In genomic region chr14:50979631-50980030, GRCm38 (mm10) we compare ENCODE assay signal across 26 mouse cellular contexts. TPM values are rescaled to one million over a fixed set of nuclear protein-coding genes. Genes with fewer than 3 reads are reported as not detected.
DNase-seq lines count a peak whose midpoint lies in the region; ATAC-seq and TF ChIP-seq lines count a peak whose summit lies in the region.
"Had no signal": no experiment of that assay in that cellular context is flagged by ENCODE, and none has a peak within 500 bp of the region (broad histone marks: within the 10 kb centered on the region; RNA-seq: fewer than 3 reads in every experiment).

No protein-coding gene starts in this region.

- H3K27ac ChIP-seq in lung, postnatal 0 days (ENCODE audit: low read length): no peak overlapping the region
- peak overlapping the region; percentile 82 for H3K27ac ChIP-seq in brown adipose tissue, adult 24 weeks (replicated peaks; ENCODE audit: low read depth, low read length)
- peak overlapping the region; percentile 61; the same call in 1 of the 2 replicates for H3K27ac ChIP-seq in kidney, embryonic 16.5 days (ENCODE audit: low read length)
- H3K27ac ChIP-seq: forebrain, embryonic 13.5 days; hindbrain, embryonic 13.5 days; left cerebral cortex, adult 2 months; limb, embryonic 10.5 days; liver, embryonic 15.5 days; lung, embryonic 15.5 days; macrophage had no signal

- no peaks in the 10 kb centered on the region for H3K4me1 ChIP-seq in lung, postnatal 0 days (ENCODE audit: insufficient read depth, low read depth, low read length)
- H3K4me1 ChIP-seq in brown adipose tissue, adult 24 weeks (ENCODE audit: control insufficient read depth, insufficient read depth, insufficient read length, low read length): peaks cover 26% of the 10 kb centered on the region; the same call in 1 of the 2 replicates
- H3K4me1 ChIP-seq in kidney, embryonic 16.5 days (ENCODE audit: insufficient read depth, low read length): peaks cover 18% of the 10 kb centered on the region
- H3K4me1 ChIP-seq: limb, embryonic 10.5 days; lung, embryonic 15.5 days had no signal

- no peak for TF ChIP-seq CTCF in lung, postnatal 0 days (IDR thresholded peaks at IDR 0.05)

- TF ChIP-seq EP300 in lung, postnatal 0 days (IDR thresholded peaks at IDR 0.05): no peak

- no peaks in the 10 kb centered on the region for H3K27me3 ChIP-seq in lung, postnatal 0 days (replicated peaks; ENCODE audit: insufficient read depth, low read length)
- H3K27me3 ChIP-seq in kidney, embryonic 16.5 days (ENCODE audit: insufficient read depth, low read length): no peaks in the 10 kb centered on the region
- H3K27me3 ChIP-seq: forebrain, embryonic 13.5 days; hindbrain, embryonic 13.5 days; liver, embryonic 15.5 days; lung, embryonic 15.5 days had no signal

- H3K9ac ChIP-seq in lung, postnatal 0 days (replicated peaks; ENCODE audit: low read depth): no peak overlapping the region
- H3K9ac ChIP-seq in kidney, embryonic 16.5 days (replicated peaks; ENCODE audit: low read length): no peak overlapping the region
- H3K9ac ChIP-seq: forebrain, embryonic 13.5 days; hindbrain, embryonic 13.5 days; liver, embryonic 15.5 days; lung, embryonic 15.5 days had no signal

- 0 out of 2 replicates have a peak, but pooled peaks have one; percentile 9 for ATAC-seq in lung, postnatal 0 days
- ATAC-seq in kidney, embryonic 16.5 days (ENCODE audit: low FRiP score, low TSS enrichment): no peak
- ATAC-seq in erythroblast, adult 5-6 weeks (replicated peaks; ENCODE audit: low FRiP score, poor library complexity, severe bottlenecking): no peak
- ATAC-seq: forebrain, embryonic 13.5 days had no signal

- no peaks in the 10 kb centered on the region for H3K9me3 ChIP-seq in lung, postnatal 0 days (ENCODE audit: low read length)
- H3K9me3 ChIP-seq in kidney, embryonic 16.5 days (ENCODE audit: low read length): no peaks in the 10 kb centered on the region
- H3K9me3 ChIP-seq: forebrain, embryonic 13.5 days; hindbrain, embryonic 13.5 days; limb, embryonic 10.5 days; liver, embryonic 15.5 days; lung, embryonic 15.5 days had no signal

- H3K36me3 ChIP-seq in lung, postnatal 0 days (ENCODE audit: insufficient read depth, low read length): no peaks in the 10 kb centered on the region
- no peaks in the 10 kb centered on the region for H3K36me3 ChIP-seq in kidney, embryonic 16.5 days (ENCODE audit: insufficient read depth, low read length)
- H3K36me3 ChIP-seq: hindbrain, embryonic 13.5 days; limb, embryonic 10.5 days; liver, embryonic 15.5 days; lung, embryonic 15.5 days had no signal

- H3K4me3 ChIP-seq in lung, postnatal 0 days (ENCODE audit: low read depth, low read length): no peak overlapping the region
- no peak overlapping the region for H3K4me3 ChIP-seq in brown adipose tissue, adult 24 weeks (ENCODE audit: insufficient read depth, low read depth, low read length)
- no peak overlapping the region for H3K4me3 ChIP-seq in kidney, embryonic 16.5 days (ENCODE audit: low read length)
- H3K4me3 ChIP-seq: forebrain, embryonic 13.5 days; hindbrain, embryonic 13.5 days; left cerebral cortex, adult 2 months; limb, embryonic 10.5 days; liver, embryonic 15.5 days; lung, embryonic 15.5 days had no signal

- no peak for DNase-seq in lung, postnatal 0 days (ENCODE audit: low spot score)
- DNase-seq in lung, postnatal 10 days: no peak
- DNase-seq in urinary bladder, postnatal 36 days (ENCODE audit: low spot score in 2 of 2): no peak
- DNase-seq in cerebellum, adult 9-10 months: no peak
- DNase-seq: adrenal gland, adult 2 months; cerebellum, adult 11-12 months; cerebellum, postnatal 14 days; liver; thymus, postnatal 14 days had no signal

- no peak overlapping the region for H3K4me2 ChIP-seq in lung, postnatal 0 days (replicated peaks; ENCODE audit: low read depth, low read length)
- H3K4me2 ChIP-seq in kidney, embryonic 16.5 days (replicated peaks; ENCODE audit: low read depth, low read length): no peak overlapping the region
- H3K4me2 ChIP-seq: forebrain, embryonic 13.5 days; hindbrain, embryonic 13.5 days; liver, embryonic 15.5 days; lung, embryonic 15.5 days had no signal

RNA-seq across cellular contexts. Expression of gene Pnp2, which starts 23.8 kb away (rescaled TPM):
- polyA plus RNA-seq in lung, postnatal 0 days (2015; fragmentation: Nextera tagmentation; extraction: Ambion mirVana): 0.80 and 1.2 TPM in 2 replicates
- 3.5 and 5.1 TPM in 2 replicates for polyA plus RNA-seq in brown adipose tissue, adult 24 weeks (2012; ENCODE audit: insufficient read depth, insufficient read length, missing spikeins)
- polyA plus RNA-seq in kidney, embryonic 16.5 days (2015; fragmentation: Nextera tagmentation; extraction: Ambion mirVana): 0.66 TPM in 1 of 2 replicates, not detected in the other
- 161 and 174 TPM in 2 replicates for total RNA-seq in erythroblast, adult 5-6 weeks (2015; ENCODE audit: low replicate concordance)
- total RNA-seq in erythroblast, adult 5-6 weeks (2017; ENCODE audit: low replicate concordance): 56.1 and 122 TPM in 2 replicates
- polyA plus RNA-seq: forebrain, embryonic 13.5 days; stomach, embryonic 14.5 days had no signal

RNA-seq across cellular contexts. Expression of gene Rnase10, which starts 27.9 kb away (rescaled TPM):
- polyA plus RNA-seq in lung, postnatal 0 days (2015; fragmentation: Nextera tagmentation; extraction: Ambion mirVana): 0.14 TPM in 1 of 2 replicates, not detected in the other
- 0.91 TPM in 1 of 2 replicates, not detected in the other for polyA plus RNA-seq in brown adipose tissue, adult 24 weeks (2012; ENCODE audit: insufficient read depth, insufficient read length, missing spikeins)
- not detected in 2 replicates for polyA plus RNA-seq in kidney, embryonic 16.5 days (2015; fragmentation: Nextera tagmentation; extraction: Ambion mirVana)
- total RNA-seq in erythroblast, adult 5-6 weeks (2015; ENCODE audit: low replicate concordance): 1.3 TPM in 1 of 2 replicates, not detected in the other
- 0.85 TPM in 1 of 2 replicates, not detected in the other for total RNA-seq in erythroblast, adult 5-6 weeks (2017; ENCODE audit: low replicate concordance)
- total RNA-seq: gastrocnemius, adult 8-10 months; left cerebral cortex, adult 2 months; midbrain, postnatal 0 days had no signal
- polyA plus RNA-seq: adrenal gland, adult 2 months; forebrain, embryonic 13.5 days; hindbrain, embryonic 13.5 days; limb, embryonic 10.5 days; macrophage; midbrain, postnatal 0 days; stomach, embryonic 14.5 days had no signal

RNA-seq across cellular contexts. Expression of gene Gm49342, which starts 35.3 kb away (rescaled TPM):
- not detected in 2 replicates for polyA plus RNA-seq in lung, postnatal 0 days (2015; fragmentation: Nextera tagmentation; extraction: Ambion mirVana)
- 11.9 and 19.3 TPM in 2 replicates for polyA plus RNA-seq in brown adipose tissue, adult 24 weeks (2012; ENCODE audit: insufficient read depth, insufficient read length, missing spikeins)
- not detected in 2 replicates for polyA plus RNA-seq in kidney, embryonic 16.5 days (2015; fragmentation: Nextera tagmentation; extraction: Ambion mirVana)
- not detected in 2 replicates for total RNA-seq in erythroblast, adult 5-6 weeks (2015; ENCODE audit: low replicate concordance)
- not detected in 2 replicates for total RNA-seq in erythroblast, adult 5-6 weeks (2017; ENCODE audit: low replicate concordance)
- total RNA-seq: granulocyte monocyte progenitor cell, adult 5-6 weeks had no signal
- polyA plus RNA-seq: embryonic facial prominence, embryonic 11.5 days; forebrain, embryonic 13.5 days; heart, embryonic 14.5 days; hindbrain, embryonic 13.5 days; limb, embryonic 10.5 days; liver, embryonic 15.5 days; lung, embryonic 15.5 days; neural tube, embryonic 14.5 days; stomach, embryonic 14.5 days had no signal

RNA-seq across cellular contexts. Expression of gene Pnp, which starts 48.7 kb away (rescaled TPM):
- polyA plus RNA-seq in lung, postnatal 0 days (2015; fragmentation: Nextera tagmentation; extraction: Ambion mirVana): 74.6 and 76.8 TPM in 2 replicates
- 84.3 and 92.4 TPM in 2 replicates for polyA plus RNA-seq in brown adipose tissue, adult 24 weeks (2012; ENCODE audit: insufficient read depth, insufficient read length, missing spikeins)
- 78.2 and 79.3 TPM in 2 replicates for polyA plus RNA-seq in kidney, embryonic 16.5 days (2015; fragmentation: Nextera tagmentation; extraction: Ambion mirVana)
- 357 and 415 TPM in 2 replicates for total RNA-seq in erythroblast, adult 5-6 weeks (2015; ENCODE audit: low replicate concordance)
- 529 and 542 TPM in 2 replicates for total RNA-seq in erythroblast, adult 5-6 weeks (2017; ENCODE audit: low replicate concordance)

RNA-seq across cellular contexts. Expression of gene Pip4p1, which starts 49.0 kb away (rescaled TPM):
- polyA plus RNA-seq in lung, postnatal 0 days (2015; fragmentation: Nextera tagmentation; extraction: Ambion mirVana): 52.0 and 52.3 TPM in 2 replicates
- polyA plus RNA-seq in brown adipose tissue, adult 24 weeks (2012; ENCODE audit: insufficient read depth, insufficient read length, missing spikeins): 44.2 and 46.1 TPM in 2 replicates
- 57.7 and 60.8 TPM in 2 replicates for polyA plus RNA-seq in kidney, embryonic 16.5 days (2015; fragmentation: Nextera tagmentation; extraction: Ambion mirVana)
- total RNA-seq in erythroblast, adult 5-6 weeks (2015; ENCODE audit: low replicate concordance): 19.6 and 22.3 TPM in 2 replicates
- 18.0 and 21.5 TPM in 2 replicates for total RNA-seq in erythroblast, adult 5-6 weeks (2017; ENCODE audit: low replicate concordance)

Comparison
In these comparisons a context has a peak if more than half of its experiments do, and no peak if none do; other contexts are left out.
1. RNA of gene Gm49342, which starts 35.3 kb away (polyA plus RNA-seq): 11.9 to 19.3 TPM in brown adipose tissue, adult 24 weeks; not detected in lung, postnatal 0 days and not detected in kidney, embryonic 16.5 days; every median in the first group is over 10 times any median in the second.